Mouse (Mus musculus) right cerebral cortex, adult 2 months (tissue): ENCODE results near the gene Tmem126b.

Experiments used
- DNase-seq, 2 experiments: peaks; one replicate each; pipeline ENCODE4 v3.0.0; 2021 to 2022; ENCODE audit warnings: low spot score in 2 of 2

The Tmem126b gene

DNA sequence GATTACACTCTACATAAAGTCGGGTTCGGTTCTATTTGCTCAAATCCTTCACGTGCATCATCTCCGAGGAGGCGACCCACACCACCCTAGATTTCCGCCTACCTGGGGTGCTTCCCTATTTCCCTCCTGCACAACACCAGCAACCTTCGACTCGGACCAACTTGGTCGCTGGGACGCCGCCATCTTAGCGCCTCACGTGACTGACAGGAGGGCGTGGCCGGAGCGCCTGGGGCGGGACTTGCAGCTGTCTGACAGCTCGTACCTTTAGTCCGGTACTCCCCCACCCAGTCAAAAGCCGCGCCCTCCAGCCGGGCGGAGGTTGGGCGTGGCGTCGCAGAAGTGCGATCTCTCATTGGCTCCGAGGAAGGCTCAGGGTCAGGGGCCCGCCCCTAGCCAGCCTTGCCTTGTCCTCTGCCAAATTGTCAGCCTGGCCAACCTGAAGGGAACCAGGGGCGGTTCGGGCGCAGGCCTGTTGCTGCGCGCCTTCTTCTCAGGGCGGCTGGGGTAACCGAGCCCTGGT lies at the start of gene Tmem126b:
Gene Tmem126b, minus strand, starts transcription at position 209 of the 520 bp plus-strand sequence.
- peak; percentile 99 for DNase-seq

DNA sequence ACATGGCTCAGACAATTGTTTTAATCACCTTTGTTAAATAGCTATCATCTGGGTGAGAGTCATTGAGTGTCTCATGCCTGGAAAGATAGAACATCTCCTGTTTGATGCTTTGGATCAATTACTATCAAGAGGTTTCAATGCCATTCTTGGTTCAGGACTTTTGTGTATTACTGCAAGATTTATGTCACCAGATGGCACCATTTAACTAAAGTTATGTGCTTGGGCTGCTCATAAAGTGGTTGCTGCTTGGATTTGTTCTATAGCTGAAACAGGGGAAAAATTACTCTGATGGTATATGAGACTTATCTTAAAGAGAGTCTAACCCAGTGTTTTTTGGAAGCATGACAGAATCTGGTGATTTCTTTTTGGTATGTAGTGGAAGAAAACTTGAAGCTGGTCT lies 36.5 kb upstream of the Tmem126b start:
- peak; percentile 7 to 13 for DNase-seq

DNA sequence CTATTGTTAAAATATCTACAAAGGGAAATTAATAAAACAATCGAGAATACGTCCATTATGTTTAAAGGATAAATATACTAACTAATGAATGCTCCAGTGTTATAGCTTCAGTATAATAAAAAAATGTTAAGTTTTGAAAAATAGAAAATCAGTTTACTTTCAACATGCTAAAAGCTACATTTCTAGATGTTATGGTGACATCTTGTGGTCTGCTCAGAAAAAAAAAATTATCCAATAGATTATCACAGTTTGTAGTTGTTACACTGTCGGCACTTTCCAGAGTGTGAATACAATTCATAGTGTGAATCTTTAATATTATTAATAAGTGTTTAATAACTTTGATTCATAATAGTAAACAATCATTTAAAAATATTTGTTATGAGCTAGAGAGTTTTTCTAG lies 32.3 kb upstream of the Tmem126b start:
- no peak for DNase-seq

DNA sequence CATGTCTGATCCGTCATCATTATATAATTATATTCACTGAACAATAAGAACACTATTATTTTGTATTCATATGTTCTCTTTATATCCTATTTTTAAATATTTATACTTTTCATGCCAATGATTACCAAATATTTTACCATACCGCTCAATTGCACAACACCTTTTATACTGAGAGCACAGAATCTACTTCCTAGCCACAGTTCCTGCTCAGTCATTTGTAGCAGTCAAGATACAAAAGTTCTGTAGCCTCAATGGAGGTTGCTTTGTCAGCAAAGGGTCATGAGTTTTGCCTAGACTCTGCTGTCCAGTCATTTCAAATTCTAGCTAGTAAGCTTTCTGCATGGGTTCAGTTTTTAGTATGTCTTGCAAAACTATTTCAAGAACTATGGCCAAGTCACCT lies 6.8 kb upstream of the Tmem126b start:
- DNase-seq, result no peak

DNA sequence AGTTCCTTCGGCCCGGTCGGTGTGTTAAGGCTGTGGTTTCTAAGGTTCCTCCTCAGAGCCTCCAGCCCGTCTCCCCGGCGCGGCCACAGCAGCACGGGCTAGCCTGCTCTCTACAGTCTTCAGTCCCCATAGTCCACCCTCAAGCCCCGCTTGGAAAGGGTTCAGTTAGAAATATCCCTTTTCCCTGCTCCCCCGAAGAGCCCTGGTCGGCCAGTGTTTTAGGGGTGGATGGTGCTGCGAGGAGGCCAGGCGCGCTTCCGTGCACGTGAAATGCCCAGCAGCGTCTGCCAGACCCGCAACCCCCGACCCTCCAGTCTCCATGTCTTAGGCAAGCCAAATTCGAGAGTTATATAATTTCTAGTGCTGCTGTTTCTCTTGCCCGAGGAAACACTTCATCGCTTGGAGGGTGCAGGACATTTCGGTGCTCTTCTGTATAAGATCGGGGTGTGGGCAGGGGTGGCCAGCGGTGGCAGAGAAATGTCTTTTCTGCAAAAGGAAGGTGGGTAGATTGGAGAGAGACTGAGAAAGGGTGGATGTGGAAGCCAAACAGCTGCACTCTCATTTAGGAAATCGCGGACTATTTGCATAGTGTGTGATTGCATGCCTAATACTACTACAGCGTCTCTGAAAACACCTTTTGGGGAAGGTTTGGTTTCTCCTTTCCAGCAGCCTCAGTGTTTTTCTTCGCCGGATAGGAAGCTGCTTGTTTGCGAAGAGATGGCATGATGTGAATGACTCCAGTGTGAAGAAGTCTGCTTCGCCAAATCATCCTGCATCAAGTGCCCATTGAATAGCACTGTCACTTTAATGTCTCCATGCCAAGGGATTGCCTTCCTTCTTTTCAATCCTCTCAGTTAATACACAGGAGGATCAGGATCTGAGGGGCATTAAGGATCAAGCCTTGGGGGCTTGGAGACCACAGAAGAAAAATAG lies 778 bp upstream of the Tmem126b start, which contains the start of gene Dlg2:
Gene Dlg2, plus strand, starts transcription at position 360 of the 933 bp plus-strand sequence.
- peak; percentile 50 to 67 for DNase-seq

DNA sequence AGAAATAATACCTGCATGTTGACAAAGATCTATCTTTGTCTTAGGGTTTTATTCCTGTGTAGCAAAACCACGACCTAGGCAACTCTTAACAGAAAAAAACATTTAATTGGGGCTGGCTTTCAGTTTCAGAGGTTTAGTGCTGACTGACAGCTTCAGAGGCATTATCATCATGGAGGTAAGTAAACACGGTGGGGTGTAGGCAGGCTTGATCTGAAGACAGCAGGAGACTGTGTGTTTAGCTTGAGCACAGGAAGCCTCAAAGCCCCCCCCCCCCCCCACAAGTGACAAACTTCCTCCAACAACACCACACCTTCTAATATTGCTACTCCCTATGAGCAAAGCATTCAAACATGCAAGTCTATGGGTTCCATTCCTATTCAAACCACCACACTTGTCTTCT lies 2.3 kb downstream of the Tmem126b start:
- no peak for DNase-seq

DNA sequence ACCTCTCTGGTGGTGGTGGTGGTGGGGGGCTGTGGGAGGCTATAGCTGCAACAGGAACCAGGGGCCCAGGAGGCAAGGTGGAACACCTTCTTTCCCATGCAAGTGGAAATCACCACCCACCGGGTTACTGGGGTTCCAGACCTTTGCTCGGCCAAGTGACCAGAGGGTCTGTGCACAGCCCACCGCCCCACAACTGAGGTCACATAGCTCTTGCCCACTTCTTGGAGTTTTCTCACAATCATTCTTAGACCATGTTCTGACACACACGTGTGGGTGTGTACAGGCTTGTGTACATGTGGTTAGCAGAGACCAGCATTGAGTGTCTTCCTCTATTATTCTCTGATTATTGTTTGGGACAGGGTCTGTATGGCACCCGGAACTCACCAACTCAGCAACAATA lies 14.4 kb downstream of the Tmem126b start:
- DNase-seq, result no peak

DNA sequence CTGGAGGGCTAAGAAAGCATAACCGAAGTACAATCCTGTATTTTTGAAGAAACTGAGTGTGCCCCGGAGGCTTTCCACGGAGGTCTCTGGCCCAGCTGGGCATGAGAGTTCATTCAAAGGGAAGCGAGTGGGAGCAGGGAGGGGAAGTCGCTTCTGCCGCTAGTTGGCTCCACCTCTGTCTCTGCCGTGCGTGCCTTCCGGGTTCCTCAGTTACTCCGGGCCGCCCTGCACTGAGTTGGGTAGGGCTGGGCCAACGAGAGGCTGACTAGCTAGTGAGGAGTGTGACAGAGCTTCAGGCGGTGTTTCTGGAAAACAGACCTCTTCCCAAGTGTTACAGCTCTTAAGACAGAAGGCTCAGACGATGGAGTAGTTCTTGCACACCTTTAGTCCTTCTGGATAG lies 14.9 kb downstream of the Tmem126b start:
- no peak for DNase-seq

DNA sequence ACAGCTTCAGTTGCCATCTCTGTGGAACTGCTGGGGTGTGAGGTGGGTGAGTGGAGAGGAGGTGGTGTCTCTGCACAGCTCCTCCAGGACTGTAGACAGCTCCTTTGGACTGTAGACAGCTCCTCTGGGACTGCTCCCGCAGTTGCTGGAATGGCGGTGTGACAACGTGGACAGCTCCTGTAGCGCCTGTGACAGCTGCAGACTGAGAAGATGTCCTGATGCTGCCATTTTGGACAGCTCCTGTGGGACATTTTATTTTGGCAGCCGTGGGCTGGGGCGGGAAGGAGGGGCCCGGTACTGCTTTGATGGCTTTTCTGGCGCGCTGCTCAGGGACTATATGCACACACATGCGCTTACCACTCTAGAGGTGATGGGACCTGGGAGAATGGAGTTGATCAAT lies 15.5 kb downstream of the Tmem126b start:
- DNase-seq, result no peak

DNA sequence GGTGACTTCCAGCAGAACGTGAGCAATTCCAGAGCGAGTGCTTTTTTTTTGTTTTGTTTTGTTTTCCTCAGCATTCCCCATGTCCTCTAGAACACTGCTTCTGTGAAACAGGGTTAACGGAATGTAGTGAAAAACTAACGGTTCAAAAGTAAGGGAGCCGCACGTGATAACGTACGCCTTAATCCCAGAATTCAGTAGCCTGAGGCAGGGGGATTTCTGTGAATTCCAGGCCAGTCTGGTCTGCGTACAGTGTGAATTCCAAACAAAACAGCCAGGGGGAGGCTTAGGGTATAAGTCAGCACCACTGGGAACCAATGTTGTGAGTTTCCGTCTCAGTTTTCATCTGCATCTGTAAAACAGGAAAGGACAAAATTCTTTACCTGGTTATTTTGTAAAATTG lies 18.3 kb downstream of the Tmem126b start:
- DNase-seq, result no peak

DNA sequence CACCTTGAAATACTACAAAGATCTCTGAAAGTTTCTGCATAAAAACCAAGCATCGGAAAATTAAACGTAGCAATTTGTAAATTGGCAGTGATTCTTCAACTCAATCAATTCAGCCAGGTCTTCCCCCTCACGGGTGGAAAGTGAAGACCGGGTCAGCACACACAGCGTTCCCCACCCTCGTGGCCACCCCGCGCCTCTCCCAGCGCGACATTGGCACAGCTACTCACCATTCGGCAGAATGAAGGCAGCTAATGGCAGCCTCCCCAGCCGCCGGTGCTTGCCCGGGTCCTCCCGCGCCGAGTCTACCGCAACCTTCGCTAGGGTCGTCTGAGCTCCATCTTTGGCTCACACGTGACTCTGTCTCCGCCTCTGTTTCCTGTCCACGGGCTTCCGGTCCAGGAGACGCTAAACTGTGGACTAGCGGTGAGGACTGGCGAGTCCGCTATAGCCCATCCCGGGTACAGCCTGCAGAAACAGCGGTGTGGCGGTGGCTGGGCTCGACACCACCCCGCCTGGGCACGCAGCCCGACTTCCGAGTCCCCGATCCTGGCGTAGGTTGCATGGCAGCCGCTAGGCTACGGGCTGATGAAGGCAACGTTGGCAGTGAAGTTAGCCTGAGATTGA lies 18.8 kb downstream of the Tmem126b start, which contains the start of gene Tmem126a:
Gene Tmem126a, minus strand, starts transcription at position 385 of the 624 bp plus-strand sequence.
- DNase-seq, result peak; percentile 82 to 84

DNA sequence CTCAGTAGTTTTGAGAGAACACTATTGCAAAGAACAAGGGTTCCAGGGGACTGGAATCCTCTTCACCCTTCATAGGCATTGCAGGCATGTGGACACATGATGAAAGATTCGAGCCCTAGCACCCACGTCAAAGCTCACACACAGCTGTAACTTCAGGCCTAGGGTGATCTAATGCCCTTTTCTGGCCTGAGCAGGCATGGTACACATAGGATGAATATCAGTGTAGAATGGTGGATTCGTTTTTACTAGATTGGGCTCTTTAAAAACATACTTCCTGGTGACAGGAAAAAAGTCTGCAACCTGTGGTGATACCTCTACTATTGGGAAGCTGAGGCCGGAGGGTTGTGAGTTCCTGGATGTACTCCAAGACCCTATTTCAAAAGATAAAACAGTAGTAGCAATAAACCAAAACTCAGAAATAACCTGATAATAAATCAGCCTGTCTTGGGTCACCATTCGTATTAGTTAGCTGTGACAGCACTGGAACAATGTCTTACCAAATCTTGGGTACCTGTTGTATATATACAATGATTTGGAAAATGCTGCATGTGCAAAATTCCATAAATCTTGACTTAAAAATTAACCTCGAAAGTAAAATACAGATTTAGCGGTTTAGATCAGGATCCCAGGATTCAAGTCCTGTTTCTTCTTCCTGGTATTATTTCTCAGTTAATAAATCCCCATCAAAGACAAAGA lies 19.5 kb downstream of the Tmem126b start:
- DNase-seq, result no peak

DNA sequence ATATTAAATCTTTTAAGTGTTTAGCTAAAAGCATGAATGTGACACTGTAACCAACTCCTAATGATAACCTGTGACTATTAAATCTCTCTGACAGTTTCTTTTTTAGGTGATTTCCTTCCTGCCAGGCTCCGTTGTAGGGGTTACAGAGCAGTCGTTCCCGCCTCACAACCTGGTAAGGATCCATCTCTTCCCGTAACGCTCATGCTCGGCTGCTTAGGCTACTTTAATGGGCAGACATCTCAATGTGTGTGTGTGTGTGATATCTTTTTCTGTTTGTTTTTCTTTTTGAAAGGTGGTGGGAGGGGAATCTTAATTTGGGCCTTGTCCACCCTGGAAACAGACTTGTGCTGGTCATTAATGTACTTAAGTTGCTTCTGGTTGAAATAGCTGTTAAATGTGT lies 31.6 kb downstream of the Tmem126b start:
- no peak for DNase-seq

DNA sequence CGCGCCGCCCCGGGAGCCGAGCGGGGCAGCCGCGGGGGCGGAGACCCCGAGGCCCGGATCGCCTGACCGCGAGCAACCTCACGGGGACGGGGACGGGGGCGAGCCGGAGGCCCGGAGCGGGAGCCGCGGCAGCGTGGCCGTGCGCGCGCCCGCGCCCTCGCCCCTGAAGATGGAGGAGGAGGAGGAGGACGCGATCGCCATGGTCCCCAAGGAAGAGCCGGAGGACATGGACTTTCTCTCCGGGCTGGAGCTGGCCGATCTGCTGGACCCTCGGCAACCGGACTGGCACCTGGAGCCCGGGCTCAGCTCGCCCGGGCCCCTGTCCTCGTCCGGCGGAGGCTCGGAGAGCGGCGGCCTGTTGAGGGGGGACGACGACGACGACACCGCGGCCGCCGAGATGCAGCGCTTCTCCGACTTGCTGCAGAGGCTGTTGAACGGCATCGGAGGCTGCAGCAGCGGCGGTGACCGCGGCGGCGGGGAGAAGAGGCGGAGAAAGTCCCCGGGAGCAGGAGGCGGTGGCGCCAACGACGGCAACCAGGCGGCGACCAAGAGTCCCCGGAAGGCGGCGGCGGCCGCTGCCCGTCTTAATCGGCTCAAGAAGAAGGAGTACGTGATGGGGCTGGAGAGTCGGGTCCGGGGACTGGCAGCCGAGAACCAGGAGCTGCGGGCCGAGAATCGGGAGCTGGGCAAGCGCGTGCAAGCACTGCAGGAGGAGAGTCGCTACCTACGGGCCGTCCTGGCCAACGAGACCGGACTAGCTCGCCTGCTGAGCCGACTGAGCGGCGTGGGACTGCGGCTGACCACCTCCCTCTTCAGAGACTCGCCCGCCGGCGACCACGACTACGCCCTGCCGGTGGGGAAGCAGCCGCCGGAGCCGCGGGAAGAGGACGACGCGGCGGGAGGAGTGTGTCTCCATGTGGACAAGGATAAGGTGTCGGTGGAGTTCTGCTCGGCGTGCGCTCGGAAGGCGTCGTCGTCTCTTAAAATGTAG lies 32.4 kb downstream of the Tmem126b start:
- DNase-seq, result peak; percentile 60 to 62

DNA sequence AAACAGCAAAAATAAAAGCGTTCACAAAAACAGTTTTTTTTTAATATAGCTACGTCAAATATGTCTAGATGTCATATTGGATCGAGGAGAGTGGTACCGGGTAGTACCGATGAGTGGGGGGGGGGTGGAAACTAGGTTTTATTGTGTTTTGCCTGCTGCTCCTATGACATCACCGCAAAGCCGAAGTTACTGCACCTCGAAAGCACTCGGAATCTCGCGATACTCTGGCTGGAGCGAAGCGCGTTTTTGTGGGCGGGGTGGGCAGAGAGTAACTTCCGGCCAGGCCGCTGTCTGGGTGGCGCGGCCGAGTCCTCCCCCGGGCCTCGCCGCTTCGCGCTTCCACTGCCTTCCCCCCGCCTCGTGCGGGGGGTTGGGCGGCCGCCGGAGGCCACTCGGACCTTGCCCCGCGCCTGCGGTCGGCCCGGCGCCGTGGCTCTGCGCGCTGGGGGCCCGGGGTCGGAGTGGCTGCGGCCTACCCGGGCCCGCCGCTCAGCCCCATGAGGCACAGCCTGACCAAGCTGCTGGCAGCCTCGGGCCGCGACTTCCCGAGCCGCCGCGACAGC lies 33.2 kb downstream of the Tmem126b start, which contains the start of gene Crebzf:
Gene Crebzf, plus strand, starts transcription at position 212 of the 563 bp plus-strand sequence.
- DNase-seq, result peak; percentile 95

DNA sequence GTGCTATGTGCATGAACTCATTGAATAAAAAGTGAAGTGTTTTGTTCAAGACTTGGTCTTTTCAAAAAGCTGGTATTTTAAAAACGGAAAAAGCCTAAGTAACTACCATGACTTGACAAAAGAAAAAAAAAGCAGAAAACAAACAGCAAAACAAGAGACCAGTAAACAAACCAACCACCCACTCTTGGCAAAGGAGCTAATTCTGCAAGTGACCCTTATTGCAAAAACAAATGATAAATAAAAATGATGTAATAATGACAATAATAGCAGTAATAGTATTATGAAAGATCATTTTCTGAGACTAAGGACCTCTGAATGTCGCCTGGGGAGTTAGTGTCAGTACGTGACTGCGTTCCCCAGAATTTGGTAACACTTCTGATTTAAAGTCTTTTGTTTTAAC lies 33.7 kb downstream of the Tmem126b start:
- DNase-seq, result no peak

DNA sequence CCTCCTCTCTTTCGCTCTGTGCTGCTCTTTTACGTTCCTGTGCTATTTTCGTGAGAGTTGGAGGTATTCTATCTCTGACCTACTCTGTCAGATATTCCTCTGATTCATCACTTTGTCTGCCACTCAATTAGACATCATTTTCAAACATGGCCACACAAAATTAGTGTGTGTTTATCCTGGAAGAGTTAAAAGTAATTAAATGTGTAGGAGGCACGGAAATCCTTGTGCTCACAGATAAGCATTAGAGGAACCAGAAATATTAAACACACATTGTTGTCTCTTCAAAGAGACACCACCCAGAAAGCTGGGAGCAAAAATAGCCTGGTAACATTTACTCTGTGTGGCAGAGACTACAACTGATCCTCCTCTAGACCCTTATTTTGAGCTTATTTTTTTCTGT lies 35.8 kb downstream of the Tmem126b start:
- no peak for DNase-seq

DNA sequence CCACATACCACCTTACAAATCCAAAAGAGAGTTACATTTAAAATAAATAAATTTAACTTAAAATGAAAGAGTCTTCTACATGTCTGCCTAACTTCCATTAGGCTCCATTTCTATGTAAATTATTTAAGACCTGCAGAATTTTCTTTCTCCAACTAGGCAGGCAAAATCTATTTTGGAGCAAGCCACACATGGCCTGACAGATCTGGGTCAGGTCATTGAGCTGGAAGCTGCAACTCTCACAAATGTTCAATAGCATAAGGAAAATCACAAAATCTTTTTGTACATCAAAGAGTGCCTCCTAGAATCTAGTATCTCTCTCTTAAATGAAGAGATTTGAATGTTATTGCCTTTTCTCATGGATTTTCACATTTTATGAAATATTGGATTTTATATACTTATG lies 43.6 kb downstream of the Tmem126b start:
- no peak for DNase-seq

DNA sequence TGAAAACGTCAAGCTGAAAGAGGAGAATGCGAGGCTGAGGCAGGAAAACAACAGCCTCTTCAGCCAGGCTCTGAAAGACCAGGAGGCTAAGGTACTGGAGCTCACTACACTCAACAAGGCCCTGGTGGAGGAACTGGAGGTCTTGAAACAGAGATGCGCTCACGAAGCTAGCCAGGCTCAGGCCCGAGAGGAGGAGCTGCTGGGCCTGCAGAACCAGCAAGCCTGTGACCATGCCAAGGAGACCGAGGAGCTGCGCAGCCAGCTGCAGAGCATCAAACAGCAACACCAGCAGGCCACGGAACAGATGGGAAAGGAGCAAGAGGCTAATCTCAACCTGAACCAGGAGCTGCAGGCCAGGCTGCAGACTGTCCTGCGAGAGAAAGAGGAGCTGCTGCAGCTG lies 48.8 kb downstream of the Tmem126b start:
- DNase-seq, result no peak
